24 mouse cellular contexts compared by ENCODE assay signal in genomic region chr11:117650721-117651644, GRCm38 (mm10).
"Had no signal": no experiment of that assay in that cellular context is flagged by ENCODE, and none has a peak within 500 bp of the region (broad histone marks: within the 10 kb centered on the region; RNA-seq: fewer than 3 reads in every experiment).

No protein-coding gene starts in this region.

- DNase-seq: kidney, adult 8-10 months; kidney, postnatal 10 days; kidney, postnatal 36 days; layer of hippocampus, postnatal 36 days; left cerebral cortex, postnatal 4 days; liver, embryonic 13.5 days; lung, adult 2 months; lung, postnatal 36 days; retina, postnatal 1 day; right cerebral cortex, postnatal 25 days; thymus, adult 18-20 months; thymus, postnatal 36 days had no signal

- H3K4me3 ChIP-seq: kidney, embryonic 15.5 days; left cerebral cortex, adult 2 months; limb, embryonic 12.5 days; limb, embryonic 15.5 days; liver, embryonic 13.5 days; megakaryocyte, embryonic 14.5 days; midbrain, embryonic 10.5 days; midbrain, embryonic 13.5 days; myocyte; neural tube, embryonic 13.5 days had no signal

- H3K9ac ChIP-seq: kidney, embryonic 15.5 days; limb, embryonic 12.5 days; limb, embryonic 15.5 days; liver, embryonic 13.5 days; midbrain, embryonic 13.5 days; neural tube, embryonic 13.5 days had no signal

- ATAC-seq: intestine, postnatal 0 days; lung, postnatal 0 days; midbrain, embryonic 13.5 days; midbrain, embryonic 16.5 days had no signal

- H3K9me3 ChIP-seq: kidney, embryonic 15.5 days; limb, embryonic 12.5 days; limb, embryonic 15.5 days; liver, embryonic 13.5 days; midbrain, embryonic 10.5 days; midbrain, embryonic 13.5 days; neural tube, embryonic 13.5 days had no signal

- H3K4me2 ChIP-seq: kidney, embryonic 15.5 days; limb, embryonic 12.5 days; limb, embryonic 15.5 days; liver, embryonic 13.5 days; midbrain, embryonic 13.5 days; neural tube, embryonic 13.5 days had no signal

- H3K27me3 ChIP-seq: limb, embryonic 15.5 days had no signal

- H3K27ac ChIP-seq: kidney, embryonic 15.5 days; left cerebral cortex, adult 2 months; limb, embryonic 12.5 days; limb, embryonic 15.5 days; liver, embryonic 13.5 days; midbrain, embryonic 10.5 days; midbrain, embryonic 13.5 days; neural tube, embryonic 13.5 days had no signal

- H3K36me3 ChIP-seq: kidney, embryonic 15.5 days; limb, embryonic 12.5 days; limb, embryonic 15.5 days; liver, embryonic 13.5 days; midbrain, embryonic 10.5 days; midbrain, embryonic 13.5 days; neural tube, embryonic 13.5 days had no signal
